Mouse (Mus musculus) forebrain, embryonic 10.5 days (tissue): ENCODE measurements at regions not wholly inside any gene's neighbourhood (a gene's known extent, or its start where the extent isn't known, plus 50 kb on each side); places are given as distances from the start of the nearest gene placed in this dataset.

Source experiments
- DNase-seq: peaks from one replicate; pipeline ENCODE4 v3.0.0-alpha.2; 2017; ENCODE audit warnings: low spot score; ENCODE audit errors: extremely low spot score
- H3K27ac ChIP-seq: fragments of 300-500 bp; sonication (generic); 2 replicates; pipeline ENCODE4 v1.5.1; 2016; ENCODE audit warnings: mild to moderate bottlenecking
- H3K27me3 ChIP-seq: fragments of 300-500 bp; sonication (generic); 2 replicates; pipeline ENCODE4 v1.6.1; 2016; ENCODE audit warnings: mild to moderate bottlenecking; ENCODE audit not compliant: poor library complexity, severe bottlenecking
- H3K36me3 ChIP-seq: fragments of 300-500 bp; sonication (generic); replicated peaks from 2 replicates; pipeline ENCODE4 v1.6.1; 2016; ENCODE audit warnings: mild to moderate bottlenecking, moderate library complexity
- H3K4me1 ChIP-seq: fragments of 300-500 bp; sonication (generic); 2 replicates; pipeline ENCODE4 v1.6.1; 2016
- H3K4me3 ChIP-seq: fragments of 300-500 bp; sonication (generic); 2 replicates; pipeline ENCODE4 v1.5.1; 2016; ENCODE audit warnings: mild to moderate bottlenecking, moderate library complexity
- H3K9me3 ChIP-seq: fragments of 300-500 bp; sonication (generic); 2 replicates; pipeline ENCODE4 v1.6.1; 2016; ENCODE audit warnings: mild to moderate bottlenecking, moderate library complexity
- WGBS: fragments of 180-500 bp; shearing (Covaris S2); methylation state at CpG from one replicate; pipeline ENCODE4 v1.1.7; 2016; 5-methylcytosine and 5-hydroxymethylcytosine counted together

- WGBS, result 88% methylated on average over 4 of the region's 4 CpGs
- no peaks in the 10 kb centered on the region for H3K4me1 ChIP-seq
Observed at GRCm38 (mm10) chr15:7597335-7597734, 199.1 kb upstream of the Egflam start.

GRCm38 (mm10) chr15:7597805-7598204 is 199.6 kb upstream of the Egflam start:
- Histone ChIP-seq H3K36me3 (no peaks in the 10 kb centered on the region), H3K4me1 (no peaks in the 10 kb centered on the region), H3K9me3 (no peaks in the 10 kb centered on the region), H3K4me3 (no peak overlapping the region), H3K27ac (no peak overlapping the region), H3K27me3 (no peaks in the 10 kb centered on the region)
- DNase-seq, result no peak

More at GRCm38 (mm10) chr15:7597335-7597734, 199.1 kb upstream of the Egflam start:
- H3K27me3 ChIP-seq, result no peaks in the 10 kb centered on the region
- H3K9me3 ChIP-seq, result no peaks in the 10 kb centered on the region
- H3K36me3 ChIP-seq, result no peaks in the 10 kb centered on the region
- no peak overlapping the region for H3K4me3 ChIP-seq
- no peak overlapping the region for H3K27ac ChIP-seq
- no peak for DNase-seq

- Histone ChIP-seq H3K36me3 (no peaks in the 10 kb centered on the region), H3K4me1 (no peaks in the 10 kb centered on the region), H3K9me3 (no peaks in the 10 kb centered on the region), H3K4me3 (no peak overlapping the region), H3K27ac (no peak overlapping the region), H3K27me3 (no peaks in the 10 kb centered on the region)
- 83% methylated on average over 2 of the region's 2 CpGs for WGBS
- DNase-seq, result no peak
Observed at GRCm38 (mm10) chr15:7601540-7601939, 203.3 kb upstream of the Egflam start.

GRCm38 (mm10) chr15:7604847-7605246 is 205.8 kb upstream of the Gdnf start:
- Histone ChIP-seq H3K36me3 (no peaks in the 10 kb centered on the region), H3K27me3 (no peaks in the 10 kb centered on the region), H3K4me3 (no peak overlapping the region), H3K27ac (no peak overlapping the region), H3K9me3 (no peaks in the 10 kb centered on the region), H3K4me1 (no peaks in the 10 kb centered on the region)
- no peak for DNase-seq
- WGBS, result 97% methylated on average over 3 of the region's 3 CpGs

GRCm38 (mm10) chr15:7617954-7618353 is 192.7 kb upstream of the Gdnf start:
- 85% methylated on average over 2 of the region's 2 CpGs for WGBS

GRCm38 (mm10) chr15:7623026-7623425 is 187.6 kb upstream of the Gdnf start:
- Histone ChIP-seq H3K36me3 (no peaks in the 10 kb centered on the region), H3K4me3 (no peak overlapping the region), H3K27me3 (no peaks in the 10 kb centered on the region), H3K9me3 (no peaks in the 10 kb centered on the region), H3K27ac (no peak overlapping the region), H3K4me1 (no peaks in the 10 kb centered on the region)
- WGBS, result 88% methylated on average over 2 of the region's 2 CpGs
- DNase-seq, result no peak

More at GRCm38 (mm10) chr15:7617954-7618353, 192.7 kb upstream of the Gdnf start:
- no peaks in the 10 kb centered on the region for H3K9me3 ChIP-seq
- no peak overlapping the region for H3K27ac ChIP-seq
- H3K4me3 ChIP-seq, result no peak overlapping the region
- H3K36me3 ChIP-seq, result no peaks in the 10 kb centered on the region
- H3K4me1 ChIP-seq, result peaks cover 1% of the 10 kb centered on the region; the same call in 1 of the 2 replicates
- DNase-seq, result no peak
- no peaks in the 10 kb centered on the region for H3K27me3 ChIP-seq

GRCm38 (mm10) chr15:7624689-7625472 is 185.8 kb upstream of the Gdnf start:
- H3K36me3 ChIP-seq, result no peaks in the 10 kb centered on the region
- H3K27me3 ChIP-seq, result no peaks in the 10 kb centered on the region
- no peaks in the 10 kb centered on the region for H3K9me3 ChIP-seq
- H3K4me3 ChIP-seq, result no peak overlapping the region
- no peaks in the 10 kb centered on the region for H3K4me1 ChIP-seq
- WGBS, result 80% methylated on average over 6 of the region's 6 CpGs
- H3K27ac ChIP-seq, result no peak overlapping the region
- no peak for DNase-seq

GRCm38 (mm10) chr15:7629826-7630225 is 180.8 kb upstream of the Gdnf start:
- Histone ChIP-seq H3K9me3 (no peaks in the 10 kb centered on the region), H3K36me3 (no peaks in the 10 kb centered on the region), H3K27ac (no peak overlapping the region), H3K27me3 (no peaks in the 10 kb centered on the region), H3K4me3 (no peak overlapping the region), H3K4me1 (peaks cover 2% of the 10 kb centered on the region)
- DNase-seq, result no peak
- 96% methylated on average over 4 of the region's 4 CpGs for WGBS

- Histone ChIP-seq H3K36me3 (no peaks in the 10 kb centered on the region), H3K9me3 (no peaks in the 10 kb centered on the region), H3K4me3 (no peak overlapping the region), H3K27ac (no peak overlapping the region), H3K27me3 (no peaks in the 10 kb centered on the region), H3K4me1 (peaks cover 12% of the 10 kb centered on the region)
- 76% methylated on average over 8 of the region's 8 CpGs for WGBS
- DNase-seq, result no peak
Observed at GRCm38 (mm10) chr15:7635234-7635633, 175.4 kb upstream of the Gdnf start.

GRCm38 (mm10) chr15:7639444-7639843 is 171.2 kb upstream of the Gdnf start:
- H3K9me3 ChIP-seq, result no peaks in the 10 kb centered on the region
- no peak for DNase-seq
- H3K4me3 ChIP-seq, result no peak overlapping the region
- no peaks in the 10 kb centered on the region for H3K27me3 ChIP-seq
- peaks cover 21% of the 10 kb centered on the region for H3K4me1 ChIP-seq
- no peak overlapping the region for H3K27ac ChIP-seq
- H3K36me3 ChIP-seq, result no peaks in the 10 kb centered on the region
- 88% methylated on average over 6 of the region's 6 CpGs for WGBS

- Histone ChIP-seq H3K4me3 (no peak overlapping the region), H3K36me3 (no peaks in the 10 kb centered on the region), H3K27me3 (no peaks in the 10 kb centered on the region), H3K4me1 (peaks cover 8% of the 10 kb centered on the region), H3K9me3 (no peaks in the 10 kb centered on the region), H3K27ac (no peak overlapping the region)
- WGBS, result 41% methylated on average over 2 of the region's 2 CpGs
- no peak for DNase-seq
Observed at GRCm38 (mm10) chr15:7642075-7642474, 168.6 kb upstream of the Gdnf start.

GRCm38 (mm10) chr15:7650705-7651104 is 159.9 kb upstream of the Gdnf start:
- no peak for DNase-seq
- Histone ChIP-seq H3K4me1 (no peaks in the 10 kb centered on the region), H3K9me3 (no peaks in the 10 kb centered on the region), H3K27me3 (no peaks in the 10 kb centered on the region), H3K27ac (no peak overlapping the region), H3K4me3 (no peak overlapping the region), H3K36me3 (no peaks in the 10 kb centered on the region)
- WGBS, result 65% methylated on average over 3 of the region's 3 CpGs

GRCm38 (mm10) chr15:7663888-7664287 is 146.8 kb upstream of the Gdnf start:
- no peak overlapping the region for H3K4me3 ChIP-seq
- no peak for DNase-seq
- no peaks in the 10 kb centered on the region for H3K27me3 ChIP-seq
- H3K36me3 ChIP-seq, result no peaks in the 10 kb centered on the region
- H3K27ac ChIP-seq, result no peak overlapping the region
- 80% methylated on average over 2 of the region's 2 CpGs for WGBS
- no peaks in the 10 kb centered on the region for H3K9me3 ChIP-seq
- H3K4me1 ChIP-seq, result no peaks in the 10 kb centered on the region
